Mouse (Mus musculus) liver, adult 2 months (tissue): ENCODE data around the gene Nfia.

Experiments
- CTCF ChIP-seq: fragments of 200-500 bp; IDR thresholded peaks from 2 replicates; pipeline ENCODE4 v1.5.1; 2011; ENCODE audit warnings: low read depth, low read length, control low read depth
- POLR2A ChIP-seq: fragments of 200-500 bp; IDR thresholded peaks from 2 replicates; pipeline ENCODE4 v1.6.1; 2011; ENCODE audit warnings: low read length, control low read depth; ENCODE audit not compliant: insufficient read depth; ENCODE audit errors: extremely low read depth

GRCm38 (mm10) chr4:97855712-97856420 is 83.3 kb downstream of the Nfia start:
- TF ChIP-seq POLR2A: no peak
- no peak for TF ChIP-seq CTCF
